Comparison of ENCODE assay signal across 9 mouse cellular contexts in genomic region chr3:146684811-146685675, GRCm38 (mm10). TPM values are rescaled to one million over a fixed set of nuclear protein-coding genes. Genes with fewer than 3 reads are reported as not detected.
A peak's percentile ranks its signal among the peaks of the same experiment; 100 is the strongest.
DNase-seq lines count a peak whose midpoint lies in the region; ATAC-seq and TF ChIP-seq lines count a peak whose summit lies in the region.
"Had no signal": no experiment of that assay in that cellular context is flagged by ENCODE, and none has a peak within 500 bp of the region (broad histone marks: within the 10 kb centered on the region; RNA-seq: fewer than 3 reads in every experiment).

Gene Samd13, minus strand, starts transcription at chr3:146685592.

- 2% methylated on average over 50 of the region's 50 CpGs for WGBS in heart, embryonic 14.5 days
- 2% methylated on average over 50 of the region's 50 CpGs for WGBS in kidney, embryonic 16.5 days
- 3% methylated on average over 50 of the region's 50 CpGs for WGBS in liver, postnatal 0 days (ENCODE audit: insufficient replicate concordance)
- WGBS in neural tube, embryonic 13.5 days: 4% methylated on average over 50 of the region's 50 CpGs
- 8% methylated on average over 50 of the region's 50 CpGs for WGBS in thymus, adult 2 months

- H3K4me1 ChIP-seq in heart, embryonic 14.5 days (ENCODE audit: control insufficient read depth in 2 of 2, insufficient read depth in 2 of 2, low read length in 2 of 2): peaks cover 19 to 35% of the 10 kb centered on the region in 2 experiments
- 0 out of 2 replicates have a peak, but pooled peaks cover 13% of the 10 kb centered on the region for H3K4me1 ChIP-seq in kidney, embryonic 16.5 days (ENCODE audit: insufficient read depth, low read length)
- H3K4me1 ChIP-seq in liver, postnatal 0 days (ENCODE audit: insufficient read depth): peaks cover 19% of the 10 kb centered on the region
- peaks cover 17% of the 10 kb centered on the region; the same call in 1 of the 2 replicates for H3K4me1 ChIP-seq in neural tube, embryonic 13.5 days (replicated peaks)
- peaks cover 20% of the 10 kb centered on the region for H3K4me1 ChIP-seq in thymus, adult 2 months (replicated peaks; ENCODE audit: control insufficient read depth, insufficient read depth, low read length)

- no peak for TF ChIP-seq CTCF in liver, postnatal 0 days (IDR thresholded peaks at IDR 0.05; ENCODE audit: low read depth)
- peak; percentile 22; the same call in 1 of the 2 replicates for TF ChIP-seq CTCF in thymus, adult 2 months (IDR thresholded peaks at IDR 0.05; ENCODE audit: borderline replicate concordance, control insufficient read depth, extremely low read depth, insufficient read depth, low read length, poor library complexity)

- H3K9me3 ChIP-seq in heart, embryonic 14.5 days (ENCODE audit: control insufficient read depth, low read length): no peaks in the 10 kb centered on the region
- H3K9me3 ChIP-seq in kidney, embryonic 16.5 days (ENCODE audit: low read length): no peaks in the 10 kb centered on the region
- H3K9me3 ChIP-seq in liver, postnatal 0 days (ENCODE audit: low read length): no peaks in the 10 kb centered on the region
- no peaks in the 10 kb centered on the region for H3K9me3 ChIP-seq in neural tube, embryonic 13.5 days

- ATAC-seq in erythroid progenitor cell, adult 5-6 weeks (replicated peaks; ENCODE audit: low FRiP score, poor library complexity, severe bottlenecking): peak; percentile 30; the same call in 1 of the 2 replicates
- ATAC-seq in heart, embryonic 14.5 days (ENCODE audit: insufficient number of reproducible peaks, insufficient read depth, low FRiP score, low read depth): peak; percentile 72
- ATAC-seq in kidney, embryonic 16.5 days (ENCODE audit: low FRiP score, low TSS enrichment): peak; percentile 97
- ATAC-seq in liver, postnatal 0 days: peak; percentile 46
- peak; percentile 94 for ATAC-seq in neural tube, embryonic 13.5 days (ENCODE audit: low read depth)

- TF ChIP-seq EP300 in liver, postnatal 0 days (IDR thresholded peaks at IDR 0.05; ENCODE audit: low read depth): no peak

- H3K4me3 ChIP-seq in heart, embryonic 14.5 days (ENCODE audit: control insufficient read depth in 1 of 2, insufficient read depth in 1 of 2, low read depth in 1 of 2, low read length in 2 of 2): peak within 1 kb of the TSS; percentile 57 to 67
- peak within 1 kb of the TSS; percentile 65 for H3K4me3 ChIP-seq in kidney, embryonic 16.5 days (ENCODE audit: low read length)
- peak within 1 kb of the TSS; percentile 50 for H3K4me3 ChIP-seq in liver, postnatal 0 days (ENCODE audit: low read depth, low read length)
- peak within 1 kb of the TSS; percentile 46 for H3K4me3 ChIP-seq in neural tube, embryonic 13.5 days
- H3K4me3 ChIP-seq in thymus, adult 2 months (ENCODE audit: control insufficient read depth, insufficient read depth, low read length): peak within 1 kb of the TSS; percentile 52

- DNase-seq in layer of hippocampus, adult 11-12 months (ENCODE audit: low spot score): peak; percentile 24
- DNase-seq in layer of hippocampus, adult 9-10 months (ENCODE audit: low spot score): no peak
- DNase-seq in liver, postnatal 0 days: peak; percentile 40
- DNase-seq in thymus, adult 2 months: peak; percentile 69

- H3K27me3 ChIP-seq in heart, embryonic 14.5 days (ENCODE audit: control insufficient read depth, insufficient read depth, low read length): no peaks in the 10 kb centered on the region
- H3K27me3 ChIP-seq in kidney, embryonic 16.5 days (ENCODE audit: insufficient read depth, low read length): peaks cover 2% of the 10 kb centered on the region; the same call in 1 of the 2 replicates
- 0 out of 2 replicates have a peak, but pooled peaks cover 4% of the 10 kb centered on the region for H3K27me3 ChIP-seq in liver, postnatal 0 days (ENCODE audit: insufficient read depth, low read length)
- peaks cover 12% of the 10 kb centered on the region for H3K27me3 ChIP-seq in neural tube, embryonic 13.5 days
- H3K27me3 ChIP-seq in thymus, adult 2 months (ENCODE audit: control insufficient read depth, insufficient read depth, low read length): no peaks in the 10 kb centered on the region
- H3K27me3 ChIP-seq: CH12.LX had no signal

- H3K27ac ChIP-seq in heart, embryonic 14.5 days (replicated peaks in 1 of 2; ENCODE audit: control insufficient read depth in 1 of 2, insufficient read depth in 1 of 2, low read depth in 2 of 2, low read length in 2 of 2): peak within 1 kb of the TSS; percentile 17 to 37; a peak in 2 of 4 replicates
- no peak within 1 kb of the TSS for H3K27ac ChIP-seq in kidney, embryonic 16.5 days (ENCODE audit: low read length)
- H3K27ac ChIP-seq in liver, postnatal 0 days (ENCODE audit: low read depth): no peak within 1 kb of the TSS
- no peak within 1 kb of the TSS for H3K27ac ChIP-seq in neural tube, embryonic 13.5 days (replicated peaks)
- peak within 1 kb of the TSS; percentile 27; the same call in 1 of the 2 replicates for H3K27ac ChIP-seq in thymus, adult 2 months (ENCODE audit: control insufficient read depth, insufficient read depth, low read length)

- H3K9ac ChIP-seq in heart, embryonic 14.5 days (ENCODE audit: low read length): peak within 1 kb of the TSS; percentile 85
- peak within 1 kb of the TSS; percentile 77 for H3K9ac ChIP-seq in kidney, embryonic 16.5 days (replicated peaks; ENCODE audit: low read length)
- peak within 1 kb of the TSS; percentile 61 for H3K9ac ChIP-seq in liver, postnatal 0 days (replicated peaks)
- peak within 1 kb of the TSS; percentile 69 for H3K9ac ChIP-seq in neural tube, embryonic 13.5 days

- TF ChIP-seq POLR2A in thymus, adult 2 months (IDR thresholded peaks at IDR 0.05; ENCODE audit: control insufficient read depth, extremely low read depth, insufficient read depth, low read length, poor library complexity): 0 out of 2 replicates have a peak, but pooled peaks have one; percentile 14

- no peaks in the 10 kb centered on the region for H3K36me3 ChIP-seq in heart, embryonic 14.5 days (ENCODE audit: control insufficient read depth, insufficient read depth, low read length)
- H3K36me3 ChIP-seq in kidney, embryonic 16.5 days (ENCODE audit: insufficient read depth, low read length): no peaks in the 10 kb centered on the region
- no peaks in the 10 kb centered on the region for H3K36me3 ChIP-seq in liver, postnatal 0 days (replicated peaks; ENCODE audit: insufficient read depth, low read length)
- no peaks in the 10 kb centered on the region for H3K36me3 ChIP-seq in neural tube, embryonic 13.5 days
- H3K36me3 ChIP-seq in thymus, adult 2 months (ENCODE audit: control insufficient read depth, insufficient read depth, low read length): no peaks in the 10 kb centered on the region

- H3K4me2 ChIP-seq in heart, embryonic 14.5 days (ENCODE audit: low read length): peak within 1 kb of the TSS; percentile 98
- H3K4me2 ChIP-seq in kidney, embryonic 16.5 days (replicated peaks; ENCODE audit: low read depth, low read length): peak within 1 kb of the TSS; percentile 98
- peak within 1 kb of the TSS; percentile 93 for H3K4me2 ChIP-seq in liver, postnatal 0 days (ENCODE audit: low read depth, low read length)
- peak within 1 kb of the TSS; percentile 85 for H3K4me2 ChIP-seq in neural tube, embryonic 13.5 days

RNA-seq across cellular contexts. Expression of gene Samd13, which starts in this region (rescaled TPM):
- 5.4 TPM in 1 of 2 replicates, not detected in the other for total RNA-seq in erythroid progenitor cell, adult 5-6 weeks (2015; ENCODE audit: low replicate concordance)
- not detected in 2 replicates for total RNA-seq in erythroid progenitor cell, adult 5-6 weeks (2017; ENCODE audit: low replicate concordance)
- polyA plus RNA-seq in heart, embryonic 14.5 days (2014; fragmentation: Nextera tagmentation; extraction: Ambion mirVana): 1.8 and 3.1 TPM in 2 replicates
- 0.31 and 1.1 TPM in 2 replicates for polyA plus RNA-seq in kidney, embryonic 16.5 days (2015; fragmentation: Nextera tagmentation; extraction: Ambion mirVana)
- polyA plus RNA-seq in liver, postnatal 0 days (2015; fragmentation: Nextera tagmentation; extraction: Ambion mirVana): 0.11 TPM in 1 of 2 replicates, not detected in the other
- 0.61 and 0.65 TPM in 2 replicates for polyA plus RNA-seq in neural tube, embryonic 13.5 days (2015; fragmentation: Nextera tagmentation; extraction: Ambion mirVana)
- 0.60 TPM in 1 of 2 replicates, not detected in the other for polyA plus RNA-seq in thymus, adult 2 months (2012; rRNA removed)
- total RNA-seq: CH12.LX had no signal

Comparison
In these comparisons a context has a peak if more than half of its experiments do, and no peak if none do; other contexts are left out.
1. Peak in DNase-seq, ATAC-seq, H3K4me3 ChIP-seq, H3K9ac ChIP-seq and H3K4me2 ChIP-seq in liver, postnatal 0 days; RNA of the gene not detected or under 1 TPM.
2. Peak in ATAC-seq, H3K4me3 ChIP-seq, H3K9ac ChIP-seq and H3K4me2 ChIP-seq in neural tube, embryonic 13.5 days; RNA of the gene not detected or under 1 TPM.
3. Peak in DNase-seq, H3K4me3 ChIP-seq and H3K27ac ChIP-seq in thymus, adult 2 months; RNA of the gene not detected or under 1 TPM.
4. ATAC-seq: peak in every context shown above with its lines; median percentile 97 in kidney, embryonic 16.5 days; 94 in neural tube, embryonic 13.5 days; 72 in heart, embryonic 14.5 days; 46 in liver, postnatal 0 days; 30 in erythroid progenitor cell, adult 5-6 weeks.
5. H3K27ac ChIP-seq: peak in heart, embryonic 14.5 days (2 of 2); none in kidney, embryonic 16.5 days (single experiment), liver, postnatal 0 days (single experiment) and neural tube, embryonic 13.5 days (single experiment).
6. Peak in every context shown above with its lines, with median percentiles within 50 percentile points of each other: H3K4me2 ChIP-seq, H3K4me3 ChIP-seq and H3K9ac ChIP-seq.